Mouse (Mus musculus) CH12.LX (cell line): ENCODE data around the gene Zfpl1.
"Not testable (repeated sequence)": the region's sequence is repeated elsewhere in the genome, so short reads cannot be mapped to it uniquely, and the experiment has no call there.

Source experiments
- CHD1 ChIP-seq: IDR thresholded peaks from 2 replicates; pipeline ENCODE4 v1.6.1; 2012; ENCODE audit warnings: low read depth, low read length, improper control_type of control experiment, inconsistent platforms
- CHD2 ChIP-seq: IDR thresholded peaks from 2 replicates; pipeline ENCODE4 v1.6.1; 2011; ENCODE audit warnings: low read length, improper control_type of control experiment
- CTCF ChIP-seq, 2 experiments: IDR thresholded peaks in 1 of 2; conservative IDR thresholded peaks in 1 of 2; 2 replicates each; pipeline ENCODE4 v1.5.1; 2011 to 2012; ENCODE audit warnings: low read depth in 2 of 2, low read length in 2 of 2, improper control_type of control experiment in 1 of 2, inconsistent platforms in 1 of 2, mild to moderate bottlenecking in 1 of 2, moderate library complexity in 1 of 2
- E2F4 ChIP-seq: IDR thresholded peaks from 2 replicates; pipeline ENCODE4 v1.6.1; 2011; ENCODE audit warnings: low read depth, low read length, improper control_type of control experiment; ENCODE audit not compliant: insufficient replicate concordance
- MAX ChIP-seq: IDR thresholded peaks from 2 replicates; pipeline ENCODE4 v1.6.1; 2011; ENCODE audit warnings: low read length, improper control_type of control experiment
- MAZ ChIP-seq: IDR thresholded peaks from 2 replicates; pipeline ENCODE4 v1.6.1; 2012; ENCODE audit warnings: low read depth, mild to moderate bottlenecking, inconsistent platforms, low read length, improper control_type of control experiment, moderate library complexity
- PAX5 ChIP-seq: IDR thresholded peaks from 2 replicates; pipeline ENCODE4 v1.6.1; 2012; ENCODE audit warnings: low read length, inconsistent platforms, mixed read lengths
- POLR2A ChIP-seq: IDR thresholded peaks from 2 replicates; pipeline ENCODE4 v1.6.1; 2011; ENCODE audit warnings: low read depth, mild to moderate bottlenecking, improper control_type of control experiment, low read length
- POLR2AphosphoS2 ChIP-seq: IDR thresholded peaks from 2 replicates; pipeline ENCODE4 v1.6.1; 2011; ENCODE audit warnings: low read depth, low read length, improper control_type of control experiment
- ZMIZ1 ChIP-seq: IDR thresholded peaks from 2 replicates; pipeline ENCODE4 v1.6.1; 2012; ENCODE audit warnings: low read depth, mild to moderate bottlenecking, inconsistent platforms, low read length, improper control_type of control experiment

DNA sequence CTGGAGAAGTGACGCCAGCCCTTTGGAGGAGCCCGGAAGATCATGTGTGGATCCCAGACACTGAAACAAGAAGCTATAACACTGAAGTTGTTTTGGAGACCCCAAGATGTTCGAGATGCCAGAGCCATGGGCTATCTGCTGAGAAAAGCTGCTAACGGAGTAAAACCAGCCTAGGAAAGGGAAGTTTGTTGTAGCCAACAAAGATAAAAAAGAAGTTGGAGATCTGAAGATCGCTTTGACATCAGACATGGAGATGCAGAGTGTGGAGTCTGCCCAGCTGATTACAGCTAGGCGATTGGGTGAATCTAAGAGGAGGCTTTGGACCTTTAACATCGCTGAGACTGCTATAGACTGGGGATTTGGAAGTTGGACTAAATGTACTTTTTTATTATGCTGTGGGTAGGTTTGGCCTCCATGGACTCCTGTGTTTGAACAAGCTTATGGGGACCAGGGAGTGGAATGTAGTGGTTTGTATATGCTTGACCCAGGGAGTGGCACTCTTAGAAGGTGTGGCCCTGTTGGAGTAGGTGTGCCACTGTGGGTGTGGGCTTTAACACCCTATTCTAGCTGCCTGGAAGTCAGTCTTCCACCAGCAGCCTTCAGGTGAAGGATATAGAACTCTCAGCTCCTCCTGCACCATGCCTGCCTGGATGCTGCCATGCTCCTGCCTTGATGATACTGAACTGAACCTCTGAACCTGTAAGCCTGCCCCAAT, 45.8 kb upstream of the Zfpl1 start:
- not testable (repeated sequence) for TF ChIP-seq CTCF (conservative IDR thresholded peaks at IDR 0.05 in 1 of 2, IDR thresholded peaks at IDR 0.05 in 1 of 2; ENCODE audit: low read depth in 2 of 2, low read length in 2 of 2); PAX5; ZMIZ1; CHD2; CHD1; POLR2A; POLR2AphosphoS2; MAX; E2F4; MAZ
